Mouse (Mus musculus) erythroid progenitor cell, adult 5-6 weeks (primary cell): ENCODE results near the gene Dntt. TPM values are rescaled to one million over a fixed set of nuclear protein-coding genes. Genes with fewer than 3 reads are reported as not detected.

Experiments used
- ATAC-seq: replicated peaks from 2 replicates; pipeline ENCODE4 v1.8.0; 2016; ENCODE audit warnings: moderate number of reproducible peaks, mild to moderate bottlenecking, moderate TSS enrichment, inconsistent platforms; ENCODE audit not compliant: poor library complexity, low FRiP score, severe bottlenecking
- total RNA-seq, 2 experiments: library from RNA; stranded (forward) in 1 of 2; stranded (reverse) in 1 of 2; fragments of 150-400 nt in 1 of 2; fragments of 186-747, 209-891 nt in 1 of 2; gene quantifications; 2 replicates each; pipeline versions ENCODE4 v1.2.3 to v1.2.4; 2015 to 2017; ENCODE audit warnings: low replicate concordance in 2 of 2

Dntt gene
- total RNA-seq (2015; ENCODE audit: low replicate concordance) (7.6 and 17.2 TPM in 2 replicates), total RNA-seq (2017; ENCODE audit: low replicate concordance) (9.7 and 11.7 TPM in 2 replicates)

GRCm38 (mm10) chr19:41029219-41029618 lies at the start of gene Dntt:
Gene Dntt, plus strand, starts transcription at chr19:41029275.
- ATAC-seq, result no peak

DNA sequence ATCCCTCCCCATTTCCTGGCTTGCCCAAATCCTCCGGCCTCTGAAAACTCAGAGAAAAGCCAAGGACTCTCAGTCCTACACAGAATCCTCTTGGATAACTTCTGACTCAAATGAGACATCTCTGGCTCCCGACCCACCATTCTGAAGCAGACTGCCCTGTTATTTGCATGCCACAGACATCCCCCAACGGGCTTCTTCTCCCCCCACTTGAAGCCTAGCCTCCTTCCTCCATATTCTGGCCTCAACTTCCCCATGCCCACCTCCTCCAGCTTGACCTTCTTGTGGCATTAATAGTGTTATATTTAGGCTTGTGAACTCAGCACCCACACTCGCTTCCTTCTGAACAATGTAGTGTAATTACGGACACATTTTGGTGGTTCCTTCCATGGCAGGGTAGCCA lies 48.4 kb upstream of the Dntt start:
- ATAC-seq, result no peak

- no peak for ATAC-seq
Observed at GRCm38 (mm10) chr19:40984536-40984935, 44.5 kb upstream of the Dntt start.

- no peak for ATAC-seq
Observed at GRCm38 (mm10) chr19:40988856-40989255, 40.2 kb upstream of the Dntt start.

DNA sequence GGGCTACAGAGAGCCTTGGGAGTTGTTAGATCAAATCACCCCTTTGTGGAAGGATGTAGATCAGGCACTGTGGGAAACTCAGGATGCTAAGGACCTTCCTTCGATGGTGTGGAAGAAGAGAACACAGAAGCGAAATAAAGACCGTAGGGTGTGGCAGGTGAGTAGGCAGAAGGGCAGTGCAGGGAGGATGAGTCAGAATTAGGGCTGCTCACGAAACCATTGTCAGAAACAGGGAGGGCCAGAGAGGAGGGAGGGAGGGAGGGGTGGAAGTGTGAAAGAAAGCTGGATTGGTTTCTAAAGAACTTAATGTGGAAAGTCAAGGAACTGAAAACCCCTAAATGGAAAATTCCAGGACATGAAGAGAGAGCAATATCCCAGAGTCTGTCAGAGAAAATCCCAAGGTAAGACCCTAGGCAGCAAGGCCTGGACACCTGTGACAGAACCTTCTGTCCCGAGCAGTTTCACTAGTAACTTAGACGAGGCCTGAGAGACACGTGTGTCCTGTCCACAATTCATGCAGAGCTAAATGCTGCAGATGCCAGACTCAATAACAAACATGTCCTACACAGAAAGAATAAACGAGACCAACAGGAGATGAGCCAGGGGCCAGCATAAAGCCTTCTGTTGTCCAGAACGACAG lies 39.0 kb upstream of the Dntt start:
- ATAC-seq, result no peak

GRCm38 (mm10) chr19:40990781-40991343 lies 38.2 kb upstream of the Dntt start:
- no peak for ATAC-seq

GRCm38 (mm10) chr19:40991626-40992025 lies 37.4 kb upstream of the Dntt start:
- no peak for ATAC-seq

- ATAC-seq, result no peak
Observed at GRCm38 (mm10) chr19:40992096-40992495, 37.0 kb upstream of the Dntt start.

DNA sequence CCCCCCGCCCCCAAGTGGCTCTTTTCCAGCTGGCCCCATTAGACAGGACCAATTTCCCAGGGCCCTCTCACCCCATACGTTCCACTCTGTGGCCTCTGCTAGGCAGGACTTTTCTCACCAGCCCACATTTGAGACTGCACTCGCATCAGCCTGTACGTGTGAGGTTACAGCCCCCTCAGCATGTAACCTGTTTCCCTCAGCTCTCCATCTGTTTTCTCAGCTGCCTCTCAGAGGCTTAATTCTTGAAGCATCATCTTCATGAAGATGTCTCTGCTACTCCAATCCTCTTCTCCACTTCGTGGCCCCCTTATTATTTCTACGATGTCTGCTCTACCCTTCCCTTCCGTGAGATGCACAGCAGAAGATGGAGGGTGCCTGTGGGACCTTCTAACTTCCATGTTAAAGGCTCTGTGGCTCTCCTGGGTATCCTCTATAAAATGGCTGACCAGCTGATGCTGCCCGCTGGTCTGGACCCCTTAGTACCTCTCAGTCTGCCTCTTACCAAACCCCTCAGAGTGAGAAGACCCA lies 36.5 kb upstream of the Dntt start:
- ATAC-seq, result no peak

DNA sequence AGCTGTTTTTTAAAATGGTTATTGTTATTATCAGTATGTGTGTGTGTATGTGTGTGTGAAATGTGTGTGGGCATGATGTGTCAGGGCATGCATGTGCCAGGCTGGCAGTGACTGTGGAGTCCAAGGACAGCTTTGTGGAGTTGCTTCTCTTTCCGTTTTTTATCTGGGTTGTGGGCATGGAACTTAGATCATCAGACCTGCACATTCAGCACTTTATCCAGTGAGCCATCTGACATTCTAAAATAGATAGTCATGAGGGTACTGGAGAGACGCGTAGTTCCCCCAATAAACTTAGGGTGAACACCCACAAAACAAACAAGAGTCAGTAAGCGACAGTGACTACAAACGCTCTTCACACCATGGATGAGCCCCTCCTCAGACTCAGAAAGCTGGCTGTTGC lies 35.7 kb upstream of the Dntt start:
- no peak for ATAC-seq

GRCm38 (mm10) chr19:40994057-40994585 lies 35.0 kb upstream of the Dntt start, which contains the start of gene Blnk:
Gene Blnk, minus strand, starts transcription at chr19:40994535.
- ATAC-seq, result peak; percentile 61; the same call in 1 of the 2 replicates

DNA sequence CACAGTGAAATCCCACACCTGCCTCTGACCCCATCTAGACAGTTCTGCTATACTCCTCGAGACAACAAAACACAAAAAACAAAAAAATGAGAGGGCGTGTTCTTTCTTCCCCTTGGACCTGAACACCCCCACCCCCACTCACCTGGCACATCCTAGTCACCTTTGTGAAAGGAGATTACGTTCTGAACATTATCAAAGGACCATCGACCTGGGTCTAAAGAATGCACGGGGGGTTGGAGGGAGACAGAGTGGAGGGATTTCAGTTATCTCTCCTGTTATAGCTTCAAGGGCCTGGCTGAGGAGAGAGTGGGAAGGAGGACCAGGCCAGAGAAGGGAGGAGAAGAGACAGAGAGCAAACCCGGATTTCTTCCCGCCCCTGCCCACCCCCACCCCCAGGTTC lies 34.2 kb upstream of the Dntt start:
- ATAC-seq, result no peak

GRCm38 (mm10) chr19:40995449-40996401 lies 33.4 kb upstream of the Dntt start:
- no peak for ATAC-seq

DNA sequence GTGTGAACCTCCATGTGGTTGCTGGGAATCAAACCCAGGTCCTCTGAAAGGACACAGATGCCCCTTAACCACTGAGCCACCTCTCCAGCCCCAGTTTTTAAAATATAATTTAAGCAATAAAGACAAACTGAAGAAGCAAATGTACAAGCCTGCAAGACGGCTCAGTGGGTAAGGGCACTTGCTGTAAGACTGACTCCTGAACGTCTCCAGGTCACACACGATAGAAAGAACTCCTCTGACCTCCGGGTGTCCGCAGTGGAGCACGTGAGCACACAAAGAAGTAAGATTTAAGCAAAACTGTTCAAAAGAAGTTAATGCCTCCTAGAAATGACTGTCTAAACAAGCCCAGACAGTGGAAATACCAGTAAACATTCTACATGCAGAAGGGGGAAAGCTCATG lies 32.4 kb upstream of the Dntt start:
- ATAC-seq, result no peak

GRCm38 (mm10) chr19:40998469-40999170 lies 30.5 kb upstream of the Dntt start:
- ATAC-seq, result no peak

DNA sequence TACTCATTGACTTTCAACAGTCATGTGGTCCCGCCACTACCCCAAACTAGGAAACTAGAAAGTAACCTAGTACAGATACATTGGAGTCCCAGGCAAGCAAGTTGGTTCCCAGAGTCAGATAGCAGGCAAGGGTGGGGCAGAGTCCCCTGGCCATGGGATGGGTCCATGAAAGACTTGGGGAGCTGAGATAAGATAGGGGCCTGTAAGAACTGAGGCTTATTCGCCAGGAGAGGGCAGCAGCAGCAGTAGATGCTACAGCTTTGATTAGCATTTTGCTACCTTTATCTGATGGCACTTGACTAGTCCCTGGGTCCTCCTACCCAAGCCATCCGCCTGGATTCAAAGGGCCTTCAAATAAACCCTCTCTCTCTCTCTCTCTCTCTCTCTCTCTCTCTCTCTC lies 29.5 kb upstream of the Dntt start:
- peak; percentile 93 for ATAC-seq

- ATAC-seq, result no peak
Observed at GRCm38 (mm10) chr19:41003694-41004315, 25.3 kb upstream of the Dntt start.

DNA sequence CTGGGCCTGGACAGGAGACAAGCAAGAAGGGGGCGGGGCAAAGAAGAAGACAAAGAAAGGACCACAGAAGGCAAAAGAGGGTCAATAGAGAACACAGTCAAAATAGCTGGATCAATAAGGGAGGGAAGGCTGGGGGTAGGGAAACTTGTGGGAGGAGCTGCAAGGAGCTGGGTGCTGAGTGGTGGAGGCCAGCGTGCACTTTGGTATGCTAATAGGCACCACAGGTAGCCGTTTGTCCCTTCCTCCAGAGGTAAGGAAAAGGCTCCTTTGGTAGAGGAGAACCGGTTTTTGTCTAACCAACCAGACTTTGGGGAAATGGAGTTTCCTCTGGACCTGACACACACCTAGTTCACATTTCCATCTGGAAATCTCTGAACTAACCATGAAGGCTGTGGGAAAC lies 22.5 kb upstream of the Dntt start:
- ATAC-seq, result no peak

- no peak for ATAC-seq
Observed at GRCm38 (mm10) chr19:41007326-41007725, 21.7 kb upstream of the Dntt start.
